Mouse (Mus musculus): ENCODE results near the gene Gbp7.
"Not testable (repeated sequence)": the region's sequence is repeated elsewhere in the genome, so short reads cannot be mapped to it uniquely, and the experiment has no call there.

Gene Gbp7

GRCm38 (mm10) chr3:142561045-142561646 lies 31.0 kb downstream of the Gbp7 start:
- DNase-seq: no peak

- no peak for DNase-seq
These were observed 31.5 kb downstream of the Gbp7 start for GRCm38 (mm10) chr3:142561666-142562065.

GRCm38 (mm10) chr3:142567490-142567889 lies 37.3 kb downstream of the Gbp7 start:
- DNase-seq: not testable (repeated sequence)

GRCm38 (mm10) chr3:142570738-142571137 lies 40.6 kb downstream of the Gbp7 start:
- no peak for DNase-seq

GRCm38 (mm10) chr3:142577108-142577507 lies 47.0 kb downstream of the Gbp7 start:
- no peak for DNase-seq

- DNase-seq: no peak
These were observed 48.2 kb downstream of the Gbp7 start for GRCm38 (mm10) chr3:142578342-142578741.

- no peak for DNase-seq
These were observed 52.9 kb downstream of the Gbp7 start for GRCm38 (mm10) chr3:142583067-142583466.

- DNase-seq: no peak
These were observed 57.2 kb downstream of the Gbp7 start for GRCm38 (mm10) chr3:142587386-142587785.

GRCm38 (mm10) chr3:142588888-142589287 lies 58.7 kb downstream of the Gbp7 start:
- DNase-seq: no peak

- no peak for DNase-seq
These were observed 60.4 kb downstream of the Gbp7 start for GRCm38 (mm10) chr3:142590431-142591067.

- DNase-seq: no peak
These were observed 64.4 kb downstream of the Gbp7 start, which contains the start of gene Gbp2b for GRCm38 (mm10) chr3:142594547-142594946. TSS of gene Gbp2b (plus strand) at chr3:142594847.

- DNase-seq: no peak
These were observed 67.8 kb downstream of the Gbp7 start for GRCm38 (mm10) chr3:142597923-142598322.
